Mouse (Mus musculus): ENCODE measurements around the gene Rnf111.
"Not testable (repeated sequence)": the region's sequence is repeated elsewhere in the genome, so short reads cannot be mapped to it uniquely, and the experiment has no call there.

Gene Rnf111

GRCm38 (mm10) chr9:70496990-70497389 is 6.5 kb downstream of the Rnf111 start:
- DNase-seq (ENCODE audit: low spot score), result no peak

- no peak for DNase-seq (ENCODE audit: low spot score)
Observed at GRCm38 (mm10) chr9:70493038-70493437, 10.5 kb downstream of the Rnf111 start.

GRCm38 (mm10) chr9:70491176-70491575 is 12.3 kb downstream of the Rnf111 start:
- DNase-seq (ENCODE audit: low spot score), result no peak

- no peak for DNase-seq (ENCODE audit: low spot score)
Observed at GRCm38 (mm10) chr9:70487401-70487800, 16.1 kb downstream of the Rnf111 start.

- DNase-seq (ENCODE audit: low spot score), result no peak
Observed at GRCm38 (mm10) chr9:70485840-70486239, 17.7 kb downstream of the Rnf111 start.

- DNase-seq (ENCODE audit: low spot score), result no peak
Observed at GRCm38 (mm10) chr9:70483495-70483894, 20.0 kb downstream of the Rnf111 start.

GRCm38 (mm10) chr9:70481872-70482271 is 21.7 kb downstream of the Rnf111 start:
- no peak for DNase-seq (ENCODE audit: low spot score)

- no peak for DNase-seq (ENCODE audit: low spot score)
Observed at GRCm38 (mm10) chr9:70477229-70477628, 26.3 kb downstream of the Rnf111 start.

- DNase-seq (ENCODE audit: low spot score), result no peak
Observed at GRCm38 (mm10) chr9:70475777-70476270, 27.7 kb downstream of the Rnf111 start.

- no peak for DNase-seq (ENCODE audit: low spot score)
Observed at GRCm38 (mm10) chr9:70473400-70473799, 30.1 kb downstream of the Rnf111 start.

- not testable (repeated sequence) for DNase-seq (ENCODE audit: low spot score)
Observed at GRCm38 (mm10) chr9:70463091-70463490, 40.4 kb downstream of the Rnf111 start.

GRCm38 (mm10) chr9:70452371-70452770 is 51.2 kb downstream of the Rnf111 start:
- no peak for DNase-seq (ENCODE audit: low spot score)

- no peak for DNase-seq (ENCODE audit: low spot score)
Observed at GRCm38 (mm10) chr9:70449072-70449471, 54.5 kb downstream of the Rnf111 start.

- peak; percentile 21 for DNase-seq (ENCODE audit: low spot score)
Observed at GRCm38 (mm10) chr9:70439959-70440358, 63.6 kb downstream of the Rnf111 start.

GRCm38 (mm10) chr9:70422661-70423060 is 80.9 kb downstream of the Rnf111 start:
- DNase-seq (ENCODE audit: low spot score), result no peak

- DNase-seq (ENCODE audit: low spot score), result peak; percentile 90
Observed at GRCm38 (mm10) chr9:70421257-70422056, 82.1 kb downstream of the Rnf111 start, which contains the start of gene Ccnb2. Ccnb2 (minus strand) TSS chr9:70421547.

- DNase-seq (ENCODE audit: low spot score), result no peak
Observed at GRCm38 (mm10) chr9:70416412-70416811, 87.1 kb downstream of the Rnf111 start.

GRCm38 (mm10) chr9:70413038-70413437 is 90.5 kb downstream of the Rnf111 start:
- DNase-seq (ENCODE audit: low spot score), result no peak

- DNase-seq (ENCODE audit: low spot score), result no peak
Observed at GRCm38 (mm10) chr9:70410668-70411067, 92.9 kb downstream of the Rnf111 start.

GRCm38 (mm10) chr9:70409743-70410142 is 93.8 kb downstream of the Rnf111 start:
- no peak for DNase-seq (ENCODE audit: low spot score)

GRCm38 (mm10) chr9:70408791-70409190 is 94.7 kb downstream of the Rnf111 start:
- peak; percentile 25 for DNase-seq (ENCODE audit: low spot score)

GRCm38 (mm10) chr9:70406596-70406995 is 96.9 kb downstream of the Rnf111 start:
- no peak for DNase-seq (ENCODE audit: low spot score)

- no peak for DNase-seq (ENCODE audit: low spot score)
Observed at GRCm38 (mm10) chr9:70401937-70402539, 101.5 kb downstream of the Rnf111 start.
